Mouse (Mus musculus) midbrain, embryonic 16.5 days (tissue): Measurements from ENCODE around the gene Bcl11b. TPM values are rescaled to one million over a fixed set of nuclear protein-coding genes. Genes with fewer than 3 reads are reported as not detected.

Experiments
- ATAC-seq: fragments of 200-750 bp; cut with Nextera tagmentation; 2 replicates; pipeline ENCODE4 v1.8.0; 2017; ENCODE audit warnings: moderate TSS enrichment
- H3K27ac ChIP-seq: fragments of 300-500 bp; sonication (generic); 2 replicates; pipeline ENCODE4 v1.5.1; 2014; ENCODE audit warnings: mild to moderate bottlenecking, low read length, mixed read lengths
- H3K27me3 ChIP-seq: fragments of 300-500 bp; sonication (generic); 2 replicates; pipeline ENCODE4 v1.6.1; 2014; ENCODE audit warnings: low read depth, low read length, mixed read lengths; ENCODE audit not compliant: control insufficient read depth, insufficient read depth
- H3K36me3 ChIP-seq: fragments of 300-500 bp; sonication (generic); 2 replicates; pipeline ENCODE4 v1.6.1; 2014; ENCODE audit warnings: mild to moderate bottlenecking, low read length, moderate library complexity, mixed read lengths; ENCODE audit not compliant: control insufficient read depth, insufficient read depth
- H3K4me1 ChIP-seq: fragments of 300-500 bp; sonication (generic); 2 replicates; pipeline ENCODE4 v1.6.1; 2014; ENCODE audit warnings: mild to moderate bottlenecking, low read length, mixed read lengths; ENCODE audit not compliant: control insufficient read depth, insufficient read depth
- H3K4me2 ChIP-seq: fragments of 300-500 bp; sonication (generic); 2 replicates; pipeline ENCODE4 v1.6.1; 2014; ENCODE audit warnings: mild to moderate bottlenecking, low read length, mixed read lengths
- H3K4me3 ChIP-seq: fragments of 300-500 bp; sonication (generic); 2 replicates; pipeline ENCODE4 v1.5.1; 2014; ENCODE audit warnings: low read depth, mild to moderate bottlenecking, low read length, moderate library complexity, mixed read lengths
- H3K9ac ChIP-seq: fragments of 300-500 bp; sonication (generic); 2 replicates; pipeline ENCODE4 v1.6.1; 2014; ENCODE audit warnings: low read depth, low read length, mixed read lengths
- H3K9me3 ChIP-seq: fragments of 300-500 bp; sonication (generic); replicated peaks from 2 replicates; pipeline ENCODE4 v1.6.1; 2014; ENCODE audit warnings: mild to moderate bottlenecking, low read length, mixed read lengths; ENCODE audit not compliant: control insufficient read depth, poor library complexity, severe bottlenecking
- WGBS: fragments of 180-500 bp; shearing (Covaris S2); extraction: QIAGEN DNeasy Blood & Tissue Kit; methylation state at CpG from one replicate; pipeline ENCODE4 v1.1.7; 2014; 5-methylcytosine and 5-hydroxymethylcytosine counted together
- polyA plus RNA-seq: library from polyadenylated mRNA; unstranded; fragments of >200 nt; fragmentation: Nextera tagmentation; extraction: Ambion mirVana; gene quantifications from 2 replicates; pipeline ENCODE4 v1.2.1, GENCODE M21; 2015

Gene Bcl11b
- polyA plus RNA-seq, 1 experiment from 2014 or later, result 23.9 TPM

- H3K4me3 ChIP-seq, result no peak overlapping the region
- 87% methylated on average over 20 of the region's 20 CpGs for WGBS
- H3K36me3 ChIP-seq, result no peaks in the 10 kb centered on the region
- H3K27me3 ChIP-seq, result no peaks in the 10 kb centered on the region
- H3K9me3 ChIP-seq, result no peaks in the 10 kb centered on the region
- ATAC-seq, result no peak
- no peaks in the 10 kb centered on the region for H3K4me1 ChIP-seq
- no peak overlapping the region for H3K27ac ChIP-seq
- H3K9ac ChIP-seq, result no peak overlapping the region
- no peak overlapping the region for H3K4me2 ChIP-seq
Observed at GRCm38 (mm10) chr12:107869526-107870050, 133.8 kb downstream of the Bcl11b start.

DNA sequence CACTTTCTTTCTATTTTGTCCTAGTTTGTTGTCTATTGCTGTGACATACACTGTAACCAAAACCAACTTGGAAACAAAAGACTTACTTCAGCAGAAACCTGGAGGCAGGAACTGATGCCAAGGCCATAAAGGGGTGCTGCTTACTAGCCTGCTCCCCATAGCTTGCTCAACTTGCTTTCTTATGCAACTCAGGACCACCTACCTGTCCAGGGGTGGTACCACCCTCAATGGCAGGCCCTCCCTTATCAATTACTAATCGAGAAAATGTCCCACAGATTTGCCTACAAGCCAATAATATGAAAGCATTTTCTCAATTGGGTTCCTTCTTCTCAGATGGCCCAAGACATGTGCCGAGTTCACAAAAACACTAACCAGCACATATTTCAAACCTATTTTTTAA is 135.1 kb downstream of the Bcl11b start:
- ATAC-seq, result no peak
- H3K4me3 ChIP-seq, result no peak overlapping the region
- no peaks in the 10 kb centered on the region for H3K27me3 ChIP-seq
- no peak overlapping the region for H3K27ac ChIP-seq
- no peaks in the 10 kb centered on the region for H3K9me3 ChIP-seq
- H3K4me2 ChIP-seq, result no peak overlapping the region
- no peaks in the 10 kb centered on the region for H3K36me3 ChIP-seq
- H3K4me1 ChIP-seq, result no peaks in the 10 kb centered on the region
- WGBS, result 85% methylated on average over 2 of the region's 2 CpGs
- no peak overlapping the region for H3K9ac ChIP-seq

Other genes with a start within 250 kb of the Bcl11b start
- gene Setd3, start 175.7 kb upstream of the Bcl11b start, polyA plus RNA-seq, result 95.5 and 97.2 TPM in 2 replicates
- 2.2 and 2.4 TPM in 2 replicates for gene Ccnk, start 176.0 kb upstream of the Bcl11b start, polyA plus RNA-seq